Mouse (Mus musculus): ENCODE data around the gene Rap1a. TPM values are rescaled to one million over a fixed set of nuclear protein-coding genes. Genes with fewer than 3 reads are reported as not detected.
"Not testable (repeated sequence)": the region's sequence is repeated elsewhere in the genome, so short reads cannot be mapped to it uniquely, and the experiment has no call there.

The Rap1a gene
- polyA plus RNA-seq, 1 experiment from 2014 or later, result 48.1 TPM

DNA sequence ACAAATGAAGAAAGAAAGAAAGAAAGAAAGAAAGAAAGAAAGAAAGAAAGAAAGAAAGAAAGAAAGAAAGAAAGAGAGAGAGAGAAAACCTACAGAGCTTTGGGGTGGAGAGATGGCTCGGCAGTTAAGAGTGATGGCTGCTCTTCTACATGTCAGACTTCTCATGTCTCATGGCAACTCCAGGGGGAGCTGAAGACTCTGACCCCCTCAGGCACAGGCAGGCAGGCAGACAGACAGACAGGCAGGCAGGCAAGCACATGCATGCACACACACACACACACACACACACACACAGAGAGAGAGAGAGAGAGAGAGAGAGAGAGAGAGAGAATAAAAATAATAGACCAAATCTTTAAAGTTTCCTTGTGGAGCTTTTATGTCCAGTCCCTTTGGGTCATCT, 100.3 kb downstream of the Rap1a start:
- not testable (repeated sequence) for H3K27ac ChIP-seq (ENCODE audit: low read depth, low read length); H3K9ac ChIP-seq (ENCODE audit: low read length); H3K36me3 ChIP-seq (ENCODE audit: control insufficient read depth, insufficient read depth, low read length); H3K27me3 ChIP-seq (replicated peaks; ENCODE audit: control insufficient read depth, insufficient read depth, low read length); H3K4me3 ChIP-seq (ENCODE audit: low read depth, low read length); DNase-seq (ENCODE audit: low spot score); H3K4me2 ChIP-seq (ENCODE audit: low read length); H3K9me3 ChIP-seq (replicated peaks; ENCODE audit: control insufficient read depth, low read length); ATAC-seq
- H3K4me1 ChIP-seq (ENCODE audit: control insufficient read depth, insufficient read depth, low read length), result peaks cover 20% of the 10 kb centered on the region
- 42% methylated on average over 1 of the region's 1 CpGs for WGBS

- DNase-seq (ENCODE audit: low spot score) (no peak), ATAC-seq (no peak)
- Histone ChIP-seq H3K27ac (ENCODE audit: low read depth, low read length) (no peak overlapping the region), H3K36me3 (ENCODE audit: control insufficient read depth, insufficient read depth, low read length) (no peaks in the 10 kb centered on the region), H3K4me2 (ENCODE audit: low read length) (no peak overlapping the region), H3K9ac (ENCODE audit: low read length) (no peak overlapping the region), H3K4me3 (ENCODE audit: low read depth, low read length) (no peak overlapping the region), H3K27me3 (replicated peaks; ENCODE audit: control insufficient read depth, insufficient read depth, low read length) (no peaks in the 10 kb centered on the region), H3K9me3 (replicated peaks; ENCODE audit: control insufficient read depth, low read length) (no peaks in the 10 kb centered on the region), H3K4me1 (ENCODE audit: control insufficient read depth, insufficient read depth, low read length) (peaks cover 16% of the 10 kb centered on the region)
- WGBS, result 66% methylated on average over 3 of the region's 3 CpGs
Measured at GRCm38 (mm10) chr3:105699241-105699933, 101.7 kb downstream of the Rap1a start.

DNA sequence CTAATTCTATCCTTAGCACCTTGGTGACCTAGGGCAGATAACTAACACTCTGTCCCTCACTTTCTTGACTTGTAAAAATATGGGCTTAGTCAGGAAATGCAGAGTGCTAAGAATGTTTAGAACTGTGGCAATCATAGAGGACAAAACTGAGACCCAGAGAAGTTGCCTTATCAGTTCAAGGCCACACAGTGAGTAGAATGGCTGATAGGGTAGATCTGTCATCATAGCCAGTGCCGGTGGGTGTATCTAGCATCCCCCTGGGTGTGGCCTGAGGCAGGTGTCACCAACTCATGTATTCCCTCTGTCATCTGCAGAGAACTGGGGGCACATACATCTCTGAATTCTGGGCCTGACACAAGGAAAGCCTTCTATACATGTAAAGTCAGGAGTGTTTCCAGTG, 102.8 kb downstream of the Rap1a start:
- Histone ChIP-seq H3K9me3 (replicated peaks; ENCODE audit: control insufficient read depth, low read length) (no peaks in the 10 kb centered on the region), H3K9ac (ENCODE audit: low read length) (no peak overlapping the region), H3K4me3 (ENCODE audit: low read depth, low read length) (no peak overlapping the region), H3K27me3 (replicated peaks; ENCODE audit: control insufficient read depth, insufficient read depth, low read length) (no peaks in the 10 kb centered on the region), H3K36me3 (ENCODE audit: control insufficient read depth, insufficient read depth, low read length) (no peaks in the 10 kb centered on the region), H3K4me2 (ENCODE audit: low read length) (no peak overlapping the region), H3K4me1 (ENCODE audit: control insufficient read depth, insufficient read depth, low read length) (peaks cover 12% of the 10 kb centered on the region), H3K27ac (ENCODE audit: low read depth, low read length) (no peak overlapping the region)
- no peak for ATAC-seq
- 89% methylated on average over 1 of the region's 1 CpGs for WGBS
- DNase-seq (ENCODE audit: low spot score), result no peak

DNA sequence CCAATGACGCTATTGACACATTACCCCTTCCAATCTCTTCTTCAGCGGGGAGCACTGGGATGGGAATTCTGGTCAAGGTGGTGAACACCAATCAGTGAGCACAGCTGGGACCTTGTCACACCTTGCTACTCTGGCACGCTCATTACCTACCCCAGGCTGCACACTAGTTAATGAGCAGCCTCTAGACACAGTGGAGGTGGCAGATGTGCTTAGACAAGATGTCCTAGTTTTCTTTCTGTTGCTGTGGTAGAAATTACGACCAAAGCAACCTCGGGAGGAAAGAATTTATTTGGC, 104.0 kb downstream of the Rap1a start:
- 64% methylated on average over 5 of the region's 5 CpGs for WGBS
- DNase-seq (ENCODE audit: low spot score) (no peak), ATAC-seq (no peak)

GRCm38 (mm10) chr3:105696387-105697147, 104.6 kb downstream of the Rap1a start:
- 49% methylated on average over 17 of the region's 17 CpGs for WGBS
- peak; percentile 37 for DNase-seq (ENCODE audit: low spot score)

More for the DNA sequence above, 104.0 kb downstream of the Rap1a start:
- Histone ChIP-seq H3K4me2 (ENCODE audit: low read length) (no peak overlapping the region), H3K4me1 (ENCODE audit: control insufficient read depth, insufficient read depth, low read length) (peaks cover 12% of the 10 kb centered on the region), H3K27ac (ENCODE audit: low read depth, low read length) (no peak overlapping the region), H3K9me3 (replicated peaks; ENCODE audit: control insufficient read depth, low read length) (no peaks in the 10 kb centered on the region), H3K4me3 (ENCODE audit: low read depth, low read length) (no peak overlapping the region), H3K36me3 (ENCODE audit: control insufficient read depth, insufficient read depth, low read length) (no peaks in the 10 kb centered on the region), H3K27me3 (replicated peaks; ENCODE audit: control insufficient read depth, insufficient read depth, low read length) (no peaks in the 10 kb centered on the region), H3K9ac (ENCODE audit: low read length) (no peak overlapping the region)

GRCm38 (mm10) chr3:105695476-105696386, 105.4 kb downstream of the Rap1a start:
- no peak overlapping the region for H3K4me3 ChIP-seq (ENCODE audit: low read depth, low read length)

More at GRCm38 (mm10) chr3:105696387-105697147, 104.6 kb downstream of the Rap1a start:
- ATAC-seq, result peak; percentile 47
- Histone ChIP-seq H3K27me3 (replicated peaks; ENCODE audit: control insufficient read depth, insufficient read depth, low read length) (no peaks in the 10 kb centered on the region), H3K36me3 (ENCODE audit: control insufficient read depth, insufficient read depth, low read length) (no peaks in the 10 kb centered on the region), H3K9ac (ENCODE audit: low read length) (no peak overlapping the region), H3K4me2 (ENCODE audit: low read length) (peak overlapping the region; percentile 30), H3K27ac (ENCODE audit: low read depth, low read length) (peak overlapping the region; percentile 44; the same call in 1 of the 2 replicates), H3K4me1 (ENCODE audit: control insufficient read depth, insufficient read depth, low read length) (peaks cover 12% of the 10 kb centered on the region), H3K9me3 (replicated peaks; ENCODE audit: control insufficient read depth, low read length) (no peaks in the 10 kb centered on the region), H3K4me3 (ENCODE audit: low read depth, low read length) (no peak overlapping the region)

DNA sequence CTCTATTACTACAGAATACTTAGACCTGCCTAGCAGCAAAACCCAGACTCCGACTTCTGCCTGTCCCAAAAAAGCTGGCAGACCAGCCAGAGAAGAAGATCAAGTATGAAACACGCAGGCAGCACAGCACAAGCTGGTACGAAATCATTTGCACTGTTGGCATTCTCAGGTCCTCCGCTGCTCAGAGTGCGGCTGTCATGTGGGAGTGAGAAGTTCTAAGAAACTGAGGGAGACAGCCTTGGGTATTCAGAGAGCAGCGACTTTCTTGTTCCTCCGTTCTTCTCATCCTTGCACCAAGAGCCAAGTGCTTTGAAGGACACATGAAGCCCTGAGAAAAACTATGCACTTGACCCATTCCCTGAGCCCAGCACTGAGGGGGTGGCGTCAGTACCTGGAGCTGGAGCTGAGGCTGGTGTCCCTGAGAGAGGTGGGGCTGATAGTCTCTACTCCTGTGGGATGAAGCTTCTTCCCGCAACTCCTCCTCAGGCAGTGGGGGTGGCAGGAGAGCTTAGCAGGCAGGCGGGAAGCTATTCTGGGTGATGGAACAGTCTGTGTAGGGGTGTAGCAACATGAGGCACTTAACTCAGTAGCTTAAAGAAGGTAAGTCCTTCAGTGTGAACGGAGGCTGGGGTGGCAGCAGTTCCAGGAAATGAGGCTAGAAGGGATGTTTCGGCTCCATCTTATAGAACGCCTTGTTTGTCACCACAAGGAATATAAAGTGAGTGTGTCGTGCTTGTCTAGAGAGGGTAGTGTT, 107.6 kb downstream of the Rap1a start:
- ATAC-seq (no peak), DNase-seq (ENCODE audit: low spot score) (no peak)
- Histone ChIP-seq H3K36me3 (ENCODE audit: control insufficient read depth, insufficient read depth, low read length) (no peaks in the 10 kb centered on the region), H3K4me3 (ENCODE audit: low read depth, low read length) (no peak overlapping the region), H3K9me3 (replicated peaks; ENCODE audit: control insufficient read depth, low read length) (no peaks in the 10 kb centered on the region), H3K4me1 (ENCODE audit: control insufficient read depth, insufficient read depth, low read length) (peaks cover 12% of the 10 kb centered on the region), H3K9ac (ENCODE audit: low read length) (no peak overlapping the region), H3K27ac (ENCODE audit: low read depth, low read length) (no peak overlapping the region), H3K27me3 (replicated peaks; ENCODE audit: control insufficient read depth, insufficient read depth, low read length) (no peaks in the 10 kb centered on the region), H3K4me2 (ENCODE audit: low read length) (no peak overlapping the region)
- WGBS, result 80% methylated on average over 14 of the region's 14 CpGs

More at GRCm38 (mm10) chr3:105695476-105696386, 105.4 kb downstream of the Rap1a start:
- Histone ChIP-seq H3K4me1 (ENCODE audit: control insufficient read depth, insufficient read depth, low read length) (peaks cover 12% of the 10 kb centered on the region), H3K9ac (ENCODE audit: low read length) (peak overlapping the region; percentile 49), H3K9me3 (replicated peaks; ENCODE audit: control insufficient read depth, low read length) (no peaks in the 10 kb centered on the region), H3K36me3 (ENCODE audit: control insufficient read depth, insufficient read depth, low read length) (no peaks in the 10 kb centered on the region), H3K27me3 (replicated peaks; ENCODE audit: control insufficient read depth, insufficient read depth, low read length) (no peaks in the 10 kb centered on the region), H3K4me2 (ENCODE audit: low read length) (peak overlapping the region; percentile 30), H3K27ac (ENCODE audit: low read depth, low read length) (peak overlapping the region; percentile 44; the same call in 1 of the 2 replicates)
- DNase-seq (ENCODE audit: low spot score), result peak; percentile 48
- peak; percentile 58 for ATAC-seq
- 20% methylated on average over 20 of the region's 20 CpGs for WGBS

GRCm38 (mm10) chr3:105688536-105688935, 112.6 kb downstream of the Rap1a start:
- Histone ChIP-seq H3K4me3 (ENCODE audit: low read depth, low read length) (no peak overlapping the region), H3K4me2 (ENCODE audit: low read length) (no peak overlapping the region), H3K4me1 (ENCODE audit: control insufficient read depth, insufficient read depth, low read length) (peaks cover 5% of the 10 kb centered on the region), H3K9me3 (replicated peaks; ENCODE audit: control insufficient read depth, low read length) (no peaks in the 10 kb centered on the region), H3K36me3 (ENCODE audit: control insufficient read depth, insufficient read depth, low read length) (peaks cover 7% of the 10 kb centered on the region), H3K9ac (ENCODE audit: low read length) (no peak overlapping the region), H3K27ac (ENCODE audit: low read depth, low read length) (no peak overlapping the region), H3K27me3 (replicated peaks; ENCODE audit: control insufficient read depth, insufficient read depth, low read length) (no peaks in the 10 kb centered on the region)
- WGBS, result 93% methylated on average over 2 of the region's 2 CpGs
- DNase-seq (ENCODE audit: low spot score), result no peak
- ATAC-seq, result no peak
